Mouse (Mus musculus): ENCODE measurements around the gene Igsf10.

Igsf10 gene

GRCm38 (mm10) chr3:59278620-59279019, 65.6 kb downstream of the Igsf10 start:
- no peak for DNase-seq

- no peak for DNase-seq
Measured at GRCm38 (mm10) chr3:59278254-59278533, 66.0 kb downstream of the Igsf10 start.

GRCm38 (mm10) chr3:59277502-59278253, 66.5 kb downstream of the Igsf10 start:
- DNase-seq, result no peak

GRCm38 (mm10) chr3:59270811-59271210, 73.4 kb downstream of the Igsf10 start:
- DNase-seq, result no peak
